Mouse (Mus musculus): ENCODE results near the gene Drosha.
"Not testable (repeated sequence)": the region's sequence is repeated elsewhere in the genome, so short reads cannot be mapped to it uniquely, and the experiment has no call there.

Gene Drosha

GRCm38 (mm10) chr15:12824197-12824952 lies at the start of gene Drosha, which contains the start of gene 6030458C11Rik:
TSS of gene Drosha (plus strand) at chr15:12824815.
TSS of gene 6030458C11Rik (minus strand) at chr15:12824649.
- peak; percentile 100 for DNase-seq (ENCODE audit: low read depth, low spot score)

- DNase-seq (ENCODE audit: low read depth, low spot score): peak; percentile 27
Observed at GRCm38 (mm10) chr15:12781296-12781695, 43.3 kb upstream of the Drosha start.

- no peak for DNase-seq (ENCODE audit: low read depth, low spot score)
Observed at GRCm38 (mm10) chr15:12781729-12782326, 42.8 kb upstream of the Drosha start.

GRCm38 (mm10) chr15:12788536-12788935 lies 36.1 kb upstream of the Drosha start:
- DNase-seq (ENCODE audit: low read depth, low spot score): no peak

DNA sequence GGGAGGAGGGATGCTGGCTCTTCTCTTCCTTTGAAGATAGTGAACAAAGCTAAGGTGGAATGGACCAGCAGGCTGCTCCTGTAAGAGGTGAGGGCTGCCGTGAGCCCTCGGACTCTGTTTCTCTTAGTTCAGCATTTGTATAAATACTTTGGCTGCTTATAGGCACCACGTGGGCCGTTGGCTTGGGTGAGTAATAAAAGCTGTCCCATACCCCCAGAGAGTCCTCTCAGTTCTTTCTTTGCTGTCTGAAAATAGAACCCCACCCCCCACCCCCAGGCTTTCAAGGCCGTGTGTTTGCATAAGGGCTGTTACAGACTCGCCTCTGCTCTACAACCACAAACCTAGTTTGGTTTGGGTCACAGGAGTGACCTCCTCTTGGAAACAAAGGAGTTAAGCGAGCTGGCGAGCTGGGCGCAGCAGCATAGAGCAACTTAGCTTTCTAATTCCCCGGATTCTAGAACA lies 35.2 kb upstream of the Drosha start:
- DNase-seq (ENCODE audit: low read depth, low spot score): peak; percentile 6

DNA sequence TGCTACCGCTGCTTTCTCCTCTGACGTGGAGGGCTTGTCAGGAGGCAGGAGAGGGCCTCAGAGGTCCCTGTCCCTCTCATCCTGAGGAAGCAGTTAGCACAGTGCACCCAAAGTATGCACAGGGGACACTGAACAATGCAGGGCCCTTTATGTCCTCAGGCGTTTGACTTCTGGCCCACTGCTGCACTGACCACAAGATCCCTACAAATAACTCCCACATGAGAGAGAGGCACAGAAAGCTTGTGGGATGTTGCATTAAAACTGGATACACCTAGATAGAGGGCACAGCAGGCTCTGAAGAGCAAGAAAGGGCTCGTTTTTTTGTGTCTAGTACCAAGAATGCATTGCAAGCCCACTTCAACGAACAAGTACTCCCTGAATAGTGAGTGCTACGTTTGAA lies 30.3 kb upstream of the Drosha start:
- no peak for DNase-seq (ENCODE audit: low read depth, low spot score)

DNA sequence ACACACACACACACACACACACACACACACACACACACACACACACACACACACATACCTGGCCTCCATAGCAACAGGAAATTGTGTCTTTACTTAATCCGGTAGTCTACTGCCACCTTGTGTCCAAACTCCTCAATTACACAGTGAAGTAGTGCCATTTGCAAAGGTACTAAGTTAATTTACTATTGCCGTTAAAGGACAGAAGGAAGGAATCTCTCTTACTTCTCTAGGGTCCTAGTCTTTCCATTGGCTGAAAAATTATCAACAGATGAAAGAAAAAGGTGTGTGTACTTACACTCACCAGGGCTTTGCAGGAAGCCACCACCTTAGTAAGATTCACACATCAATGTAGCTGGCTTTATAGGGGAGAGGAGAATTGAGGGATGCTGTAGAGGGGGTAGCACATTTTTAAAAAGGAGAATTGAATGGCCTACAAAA lies 29.1 kb upstream of the Drosha start:
- DNase-seq (ENCODE audit: low read depth, low spot score): peak; percentile 92

GRCm38 (mm10) chr15:12795909-12796470 lies 28.6 kb upstream of the Drosha start:
- no peak for DNase-seq (ENCODE audit: low read depth, low spot score)

- no peak for DNase-seq (ENCODE audit: low read depth, low spot score)
Observed at GRCm38 (mm10) chr15:12798043-12798442, 26.6 kb upstream of the Drosha start.

GRCm38 (mm10) chr15:12800405-12801141 lies 24.0 kb upstream of the Drosha start:
- DNase-seq (ENCODE audit: low read depth, low spot score): no peak

GRCm38 (mm10) chr15:12801142-12801506 lies 23.5 kb upstream of the Drosha start:
- not testable (repeated sequence) for DNase-seq (ENCODE audit: low read depth, low spot score)

GRCm38 (mm10) chr15:12805071-12805470 lies 19.5 kb upstream of the Drosha start:
- DNase-seq (ENCODE audit: low read depth, low spot score): no peak

- DNase-seq (ENCODE audit: low read depth, low spot score): no peak
Observed at GRCm38 (mm10) chr15:12807088-12807487, 17.5 kb upstream of the Drosha start.

DNA sequence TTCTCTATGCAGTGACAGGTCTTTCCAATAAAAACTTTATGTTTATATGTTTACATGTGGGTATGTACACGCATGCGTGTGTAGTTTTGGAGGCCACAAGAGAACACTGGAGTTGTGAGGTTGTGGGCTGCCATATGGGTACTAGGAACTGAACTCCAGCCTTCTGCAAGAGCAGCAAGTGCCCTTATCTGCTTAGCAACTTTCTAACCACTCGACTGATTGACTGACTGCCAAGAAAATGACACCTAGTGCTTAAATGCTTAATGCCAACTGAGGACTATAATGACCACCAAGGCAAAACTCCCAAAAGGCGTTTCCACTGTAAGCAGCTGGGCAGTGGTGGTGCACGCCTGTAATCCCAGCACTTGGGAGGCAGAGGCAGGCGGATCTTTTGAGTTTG lies 15.3 kb upstream of the Drosha start:
- DNase-seq (ENCODE audit: low read depth, low spot score): no peak

DNA sequence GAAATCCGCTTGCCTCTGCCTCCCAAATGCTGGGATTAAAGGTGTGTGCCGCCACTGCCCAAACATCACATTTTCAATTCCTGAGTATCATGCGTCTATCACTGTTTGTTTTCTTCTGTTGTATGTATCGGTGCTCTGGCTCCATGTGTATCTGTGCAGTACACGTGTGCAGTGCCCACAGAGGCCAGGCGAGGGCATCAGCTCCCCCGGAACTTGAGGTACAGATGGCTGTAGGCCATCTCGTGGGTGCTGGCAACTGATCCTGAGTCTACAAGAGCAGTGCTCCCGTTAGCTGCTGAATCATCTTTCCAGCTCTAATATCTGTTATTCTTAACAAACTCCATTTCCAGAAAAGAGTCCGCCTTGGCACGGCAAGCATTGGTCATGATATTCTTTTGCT lies 12.0 kb upstream of the Drosha start:
- DNase-seq (ENCODE audit: low read depth, low spot score): no peak

DNA sequence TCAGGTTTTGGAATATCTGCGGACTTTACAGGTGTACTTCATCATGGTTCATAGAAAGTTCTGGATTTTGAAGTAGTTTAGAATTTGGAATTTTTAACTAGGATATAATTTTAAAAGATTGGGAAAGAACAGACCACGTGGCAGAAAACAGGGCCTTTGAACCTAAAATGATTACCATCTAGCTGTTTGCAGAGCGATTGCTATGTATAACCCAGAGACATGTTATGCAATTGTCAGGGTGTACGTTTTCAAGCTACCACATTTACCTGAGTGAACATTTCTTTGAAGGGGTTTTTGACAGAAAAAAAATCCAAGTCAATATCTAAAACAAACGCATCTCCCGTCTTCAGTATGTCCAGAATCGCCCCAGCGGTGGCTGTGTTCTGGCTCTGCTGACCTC lies 7.0 kb upstream of the Drosha start:
- DNase-seq (ENCODE audit: low read depth, low spot score): no peak

DNA sequence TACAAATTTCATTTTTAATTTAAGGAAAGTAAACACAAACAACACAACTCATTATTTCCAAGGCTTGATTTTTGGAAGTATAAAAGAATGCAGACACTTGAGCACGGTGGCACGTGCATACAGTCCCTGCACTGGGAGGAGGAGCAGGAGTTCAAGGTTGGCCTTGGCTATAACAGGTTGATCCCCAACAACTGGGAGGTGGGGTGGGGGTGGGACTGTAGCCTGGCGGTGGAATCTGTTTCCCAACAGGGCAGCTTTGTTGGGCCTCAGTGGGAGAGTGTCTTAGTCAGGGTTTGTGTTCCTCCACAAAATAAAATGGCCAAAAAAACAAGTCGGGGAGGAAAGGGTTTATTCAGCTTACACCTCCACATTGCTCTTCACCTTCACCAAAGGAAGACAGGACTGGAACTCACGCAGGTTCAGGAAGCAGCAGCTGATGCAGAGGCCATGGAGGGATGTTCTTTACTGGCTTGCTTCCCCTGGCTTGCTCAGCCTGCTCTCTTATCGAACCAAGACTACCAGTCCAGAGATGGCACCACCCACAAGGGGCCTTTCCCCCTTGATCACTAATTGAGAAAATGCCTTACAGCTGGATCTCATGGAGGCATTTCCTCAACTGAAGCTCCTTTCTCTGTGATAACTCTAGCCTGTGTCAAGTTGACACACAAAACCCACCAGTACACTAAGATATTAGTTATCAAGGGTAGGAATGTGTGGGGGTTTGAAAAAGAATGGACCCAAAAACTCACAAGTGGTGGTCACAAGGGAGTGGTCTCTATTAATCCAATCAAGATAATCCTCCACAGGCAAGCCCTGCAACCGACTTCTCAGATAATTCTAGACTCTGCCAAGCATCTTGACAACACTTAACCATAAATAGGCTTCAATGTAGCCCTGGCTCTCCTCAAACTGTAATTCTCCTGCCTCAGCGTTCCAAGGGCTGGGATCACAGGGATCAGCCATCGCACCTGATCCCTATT lies 1.9 kb upstream of the Drosha start:
- DNase-seq (ENCODE audit: low read depth, low spot score): no peak

DNA sequence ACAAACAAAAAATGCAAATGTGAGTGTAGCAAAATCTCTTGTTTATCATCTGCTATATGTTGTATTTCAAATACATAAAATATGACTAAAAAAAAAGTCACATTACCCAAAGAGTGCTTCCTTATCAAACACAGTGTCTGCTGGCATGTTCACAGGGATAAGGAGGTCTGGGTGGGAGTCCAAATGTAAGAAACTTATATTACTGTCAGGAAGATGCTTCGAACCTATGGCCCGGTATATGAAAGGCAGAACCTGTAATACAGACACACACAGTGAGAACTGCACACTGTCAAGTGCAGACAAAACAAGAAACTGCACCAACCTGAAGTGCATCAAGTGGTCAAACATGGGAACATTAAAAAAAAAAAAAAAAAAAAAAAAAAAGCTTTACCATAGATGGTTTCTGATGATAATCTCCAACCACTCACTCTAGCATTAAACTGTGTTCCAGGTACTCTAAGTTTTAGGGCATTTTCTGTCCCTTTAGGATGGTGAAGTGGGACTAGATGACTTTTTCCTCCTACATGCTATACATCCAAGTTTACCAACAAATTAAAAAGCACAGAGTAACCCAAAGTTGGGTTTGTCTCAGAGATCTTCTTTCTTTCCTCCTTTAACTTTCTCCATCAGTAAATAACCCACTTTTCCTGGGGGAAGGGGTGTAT lies 1.0 kb upstream of the Drosha start:
- no peak for DNase-seq (ENCODE audit: low read depth, low spot score)

DNA sequence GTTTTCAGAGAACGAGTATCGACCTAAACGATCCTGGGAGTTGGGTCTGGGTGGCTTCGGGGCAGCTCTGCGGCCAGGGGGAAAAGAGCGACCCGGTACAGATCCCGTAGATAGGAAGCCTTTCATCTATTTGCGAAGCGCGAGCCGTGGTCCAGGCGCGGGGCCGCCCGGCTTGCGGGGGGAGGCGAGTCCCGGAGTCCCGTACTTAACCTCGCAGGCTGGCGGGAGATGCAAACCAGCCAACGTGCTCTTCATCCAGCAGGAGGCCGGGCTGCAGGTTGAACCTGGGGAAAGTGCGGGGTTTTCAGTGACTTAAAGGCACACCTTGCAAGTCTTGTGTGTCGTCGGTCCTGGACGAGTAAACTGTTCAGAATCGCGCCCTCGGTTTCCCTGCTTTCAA lies 350 bp downstream of the Drosha start:
- DNase-seq (ENCODE audit: low read depth, low spot score): peak; percentile 37

DNA sequence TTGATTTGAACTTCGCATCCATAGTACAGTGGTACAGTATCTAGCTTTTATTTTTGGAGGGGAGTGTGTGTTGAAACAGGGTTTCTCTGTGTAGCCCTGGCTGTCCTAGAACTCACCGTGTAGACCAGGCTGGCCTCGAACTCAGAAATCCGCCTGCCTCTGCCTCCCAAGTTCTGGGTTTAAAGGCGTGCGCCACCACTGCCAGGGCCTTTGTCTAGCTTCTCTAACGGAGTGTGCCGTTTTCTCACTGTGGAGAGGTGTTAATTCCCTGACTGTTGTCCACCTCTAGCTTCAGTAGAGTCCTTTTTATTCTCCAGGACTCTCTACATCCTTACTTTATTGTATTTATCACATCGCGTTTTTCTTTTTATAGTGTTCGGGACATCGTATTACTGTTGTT lies 793 bp downstream of the Drosha start:
- DNase-seq (ENCODE audit: low read depth, low spot score): no peak
